Mouse (Mus musculus) limb, embryonic 11.5 days (tissue): ENCODE data around the gene Dip2a. TPM values are rescaled to one million over a fixed set of nuclear protein-coding genes. Genes with fewer than 3 reads are reported as not detected.

Experiments used
- ATAC-seq: fragments of 200-750 bp; cut with Nextera tagmentation; 2 replicates; pipeline ENCODE4 v1.8.0; 2017; ENCODE audit warnings: low read depth; ENCODE audit not compliant: insufficient number of reproducible peaks, low FRiP score, low TSS enrichment
- DNase-seq: peaks from one replicate; pipeline ENCODE4 v3.0.0-alpha.2; 2015; ENCODE audit warnings: low spot score
- H3K27ac ChIP-seq: fragments of 300-500 bp; sonication (generic); replicated peaks from 2 replicates; pipeline ENCODE4 v1.5.1; 2014; ENCODE audit warnings: low read depth, mild to moderate bottlenecking, low read length
- H3K27me3 ChIP-seq: fragments of 300-500 bp; sonication (generic); 2 replicates; pipeline ENCODE4 v1.6.1; 2014; ENCODE audit warnings: mild to moderate bottlenecking, low read length, mixed read lengths; ENCODE audit not compliant: control insufficient read depth, insufficient read depth
- H3K36me3 ChIP-seq: fragments of 300-500 bp; sonication (generic); 2 replicates; pipeline ENCODE4 v1.6.1; 2014; ENCODE audit warnings: mild to moderate bottlenecking, low read length, moderate library complexity, mixed read lengths; ENCODE audit not compliant: control insufficient read depth, insufficient read depth
- H3K4me1 ChIP-seq: fragments of 300-500 bp; sonication (generic); 2 replicates; pipeline ENCODE4 v1.6.1; 2014; ENCODE audit warnings: low read length, mixed read lengths; ENCODE audit not compliant: control insufficient read depth, insufficient read depth
- H3K4me2 ChIP-seq: fragments of 300-500 bp; sonication (generic); 2 replicates; pipeline ENCODE4 v1.6.1; 2014; ENCODE audit warnings: low read depth, mild to moderate bottlenecking, moderate library complexity; ENCODE audit not compliant: severe bottlenecking
- H3K4me3 ChIP-seq: fragments of 300-500 bp; sonication (generic); 2 replicates; pipeline ENCODE4 v1.5.1; 2014; ENCODE audit warnings: low read depth, low read length
- H3K9ac ChIP-seq: fragments of 300-500 bp; sonication (generic); 2 replicates; pipeline ENCODE4 v1.6.1; 2014; ENCODE audit warnings: mild to moderate bottlenecking, low read length
- H3K9me3 ChIP-seq: fragments of 300-500 bp; sonication (generic); 2 replicates; pipeline ENCODE4 v1.6.1; 2016; ENCODE audit warnings: low read length; ENCODE audit not compliant: control insufficient read depth
- whole genome bisulfite sequencing: fragments of 180-500 bp; shearing (Covaris S2); extraction: QIAGEN DNeasy Blood & Tissue Kit; methylation state at CpG from one replicate; pipeline ENCODE4 v1.1.7; 2014; 5-methylcytosine and 5-hydroxymethylcytosine counted together
- polyA plus RNA-seq: library from polyadenylated mRNA; unstranded; fragments of >200 nt; fragmentation: Nextera tagmentation; extraction: Ambion mirVana; gene quantifications from 2 replicates; pipeline ENCODE4 v1.2.1, GENCODE M21; 2014

Gene Dip2a
- polyA plus RNA-seq, result 4.5 and 5.2 TPM in 2 replicates

DNA sequence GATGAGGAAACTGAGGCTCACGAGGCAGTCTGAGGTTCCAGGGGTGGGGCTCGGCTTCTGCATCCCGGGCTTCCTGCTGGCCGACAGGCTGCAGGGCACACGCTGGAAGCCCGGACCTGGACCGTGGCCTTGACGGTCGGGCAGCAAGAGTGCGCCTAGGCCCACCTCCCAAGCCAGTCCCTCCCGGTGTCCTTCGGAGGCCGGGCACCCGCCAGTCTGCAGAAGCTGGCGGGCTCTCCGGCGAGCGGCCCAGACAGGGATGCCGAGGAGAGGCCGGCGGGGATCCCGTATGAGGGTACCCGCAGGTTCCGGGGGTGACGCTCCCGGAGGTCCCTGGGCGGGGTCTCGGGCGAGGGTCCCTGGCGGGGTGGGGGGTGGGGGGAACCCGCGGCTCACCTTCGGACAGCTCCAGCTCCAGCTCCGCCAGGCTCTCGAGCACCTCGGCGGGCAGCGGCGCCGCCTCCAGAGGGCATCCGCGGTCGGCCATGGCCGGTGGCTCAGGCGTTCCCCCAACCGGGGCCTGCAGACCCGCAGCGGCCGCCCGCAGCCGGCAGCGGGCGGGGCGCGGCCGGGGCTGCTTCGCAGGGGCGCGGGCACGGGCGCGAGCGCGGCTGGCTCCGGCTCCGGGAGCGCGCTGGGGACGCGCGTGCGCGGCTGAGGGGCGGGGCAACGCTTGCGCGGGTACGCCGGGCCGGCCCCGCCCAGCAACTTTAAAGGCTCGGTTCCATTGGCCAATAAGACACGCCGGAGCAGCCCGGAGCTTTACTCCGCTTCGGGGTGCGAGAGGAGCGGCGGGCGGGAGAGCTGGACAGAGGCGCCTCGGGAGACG lies at the start of gene Dip2a:
Dip2a (minus strand) TSS at position 581 of the 829 bp plus-strand sequence.
- WGBS, result under 1% methylated on average over 87 of the region's 94 CpGs
- peak; percentile 89 for ATAC-seq
- 0 out of 2 replicates have a peak, but pooled peaks cover 9% of the 10 kb centered on the region for H3K4me1 ChIP-seq
- peak within 1 kb of the TSS; percentile 81; the same call in 1 of the 2 replicates for H3K27ac ChIP-seq
- peak within 1 kb of the TSS; percentile 81 for H3K4me2 ChIP-seq
- H3K27me3 ChIP-seq, result no peaks in the 10 kb centered on the region
- peak within 1 kb of the TSS; percentile 85 for H3K4me3 ChIP-seq
- H3K36me3 ChIP-seq, result peaks cover under 1% of the 10 kb centered on the region; the same call in 1 of the 2 replicates
- peak within 1 kb of the TSS; percentile 83 for H3K9ac ChIP-seq
- DNase-seq, result peak; percentile 95
- no peaks in the 10 kb centered on the region for H3K9me3 ChIP-seq

- Histone ChIP-seq H3K4me3 (no peak overlapping the region), H3K4me1 (no peaks in the 10 kb centered on the region), H3K4me2 (no peak overlapping the region), H3K27me3 (no peaks in the 10 kb centered on the region), H3K27ac (no peak overlapping the region), H3K9ac (no peak overlapping the region), H3K9me3 (no peaks in the 10 kb centered on the region), H3K36me3 (peaks cover 22% of the 10 kb centered on the region)
- ATAC-seq, result no peak
- no peak for DNase-seq
- WGBS, result 96% methylated on average over 12 of the region's 12 CpGs
Measured at GRCm38 (mm10) chr10:76392596-76392995, 47.5 kb upstream of the Dip2a start.

DNA sequence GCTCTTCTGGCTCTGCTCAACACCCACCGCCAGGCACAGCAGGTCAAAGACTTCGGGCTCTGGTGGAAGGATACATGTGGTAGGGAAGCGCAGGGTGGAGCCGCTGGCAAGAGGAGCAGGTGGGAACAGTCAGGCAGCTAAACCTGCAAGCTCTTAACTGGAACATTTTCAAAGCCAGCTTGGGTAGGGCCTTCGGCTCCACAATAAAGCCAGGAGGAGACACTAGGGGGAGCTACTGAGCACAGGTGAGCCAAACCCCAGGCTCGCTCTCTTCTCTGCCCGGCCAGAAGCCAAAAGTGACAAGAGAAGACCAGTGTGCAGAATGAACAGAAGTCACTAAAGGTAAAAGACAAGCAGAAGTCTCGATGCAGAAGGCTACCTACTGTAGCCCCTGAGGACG lies 46.7 kb upstream of the Dip2a start:
- ATAC-seq (no peak), DNase-seq (peak; percentile 65)
- no peak overlapping the region for H3K27ac ChIP-seq
- H3K27me3 ChIP-seq, result no peaks in the 10 kb centered on the region
- no peak overlapping the region for H3K4me3 ChIP-seq
- H3K4me1 ChIP-seq, result no peaks in the 10 kb centered on the region
- H3K4me2 ChIP-seq, result no peak overlapping the region
- H3K9me3 ChIP-seq, result no peaks in the 10 kb centered on the region
- no peak overlapping the region for H3K9ac ChIP-seq
- WGBS, result 86% methylated on average over 9 of the region's 9 CpGs
- peaks cover 21% of the 10 kb centered on the region for H3K36me3 ChIP-seq

DNA sequence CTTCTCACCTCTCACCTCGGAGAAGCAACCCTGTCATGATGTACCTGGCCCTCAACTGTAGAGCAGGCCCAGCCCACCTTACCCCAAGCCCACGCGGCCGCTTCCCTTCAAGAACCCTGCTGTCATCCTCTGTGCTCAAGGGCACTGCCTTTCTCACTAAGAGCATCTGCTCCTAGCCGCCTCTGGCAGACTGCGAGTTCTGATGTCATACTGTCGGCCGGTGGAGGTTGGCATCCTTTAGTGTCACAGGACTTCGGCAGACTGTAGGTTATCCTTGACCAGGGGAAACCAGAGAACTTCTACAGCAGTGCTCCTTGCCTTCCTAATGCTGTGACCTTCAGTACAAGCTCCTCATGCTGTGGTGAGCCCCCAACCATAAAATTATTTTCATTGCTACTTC lies 46.1 kb upstream of the Dip2a start:
- WGBS, result 90% methylated on average over 9 of the region's 9 CpGs

GRCm38 (mm10) chr10:76374981-76375380 lies 29.9 kb upstream of the Dip2a start:
- no peak for ATAC-seq
- Histone ChIP-seq H3K36me3 (peaks cover 22% of the 10 kb centered on the region), H3K27ac (no peak overlapping the region), H3K4me2 (no peak overlapping the region), H3K9ac (no peak overlapping the region), H3K4me3 (no peak overlapping the region), H3K27me3 (no peaks in the 10 kb centered on the region), H3K4me1 (no peaks in the 10 kb centered on the region), H3K9me3 (no peaks in the 10 kb centered on the region)
- DNase-seq, result no peak
- 94% methylated on average over 18 of the region's 18 CpGs for whole genome bisulfite sequencing

More for the DNA sequence above, 46.1 kb upstream of the Dip2a start:
- Histone ChIP-seq H3K9ac (no peak overlapping the region), H3K9me3 (no peaks in the 10 kb centered on the region), H3K4me1 (no peaks in the 10 kb centered on the region), H3K27ac (no peak overlapping the region), H3K27me3 (no peaks in the 10 kb centered on the region), H3K4me3 (no peak overlapping the region), H3K4me2 (no peak overlapping the region), H3K36me3 (peaks cover 19% of the 10 kb centered on the region)
- no peak for DNase-seq
- ATAC-seq, result no peak

DNA sequence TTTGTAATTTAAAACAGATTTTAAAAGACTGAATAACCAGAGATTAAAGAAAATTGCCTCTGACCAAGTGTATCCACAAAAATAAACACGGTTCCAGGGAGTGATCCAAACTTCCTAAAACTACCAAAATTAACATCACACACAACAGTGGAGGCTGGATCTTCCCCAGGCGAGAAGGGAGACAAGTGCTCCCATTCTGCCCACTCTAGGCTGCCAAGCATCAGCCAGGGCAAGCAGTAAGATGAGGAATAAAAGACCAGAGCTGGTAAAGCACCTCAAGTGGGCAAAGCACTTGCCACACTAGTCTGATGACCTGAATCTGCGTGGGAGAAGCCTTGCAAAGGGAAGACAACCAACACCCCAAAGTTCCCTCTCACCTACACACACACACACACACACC lies 26.6 kb upstream of the Dip2a start:
- 78% methylated on average over 3 of the region's 3 CpGs for WGBS
- no peaks in the 10 kb centered on the region for H3K9me3 ChIP-seq
- no peaks in the 10 kb centered on the region for H3K27me3 ChIP-seq
- ATAC-seq (no peak), DNase-seq (no peak)
- no peak overlapping the region for H3K27ac ChIP-seq
- H3K4me3 ChIP-seq, result no peak overlapping the region
- no peaks in the 10 kb centered on the region for H3K4me1 ChIP-seq
- H3K36me3 ChIP-seq, result peaks cover 20% of the 10 kb centered on the region; the same call in 1 of the 2 replicates
- H3K9ac ChIP-seq, result no peak overlapping the region
- H3K4me2 ChIP-seq, result no peak overlapping the region

- ATAC-seq (no peak), DNase-seq (no peak)
- 93% methylated on average over 13 of the region's 13 CpGs for WGBS
- Histone ChIP-seq H3K27me3 (no peaks in the 10 kb centered on the region), H3K27ac (no peak overlapping the region), H3K9ac (no peak overlapping the region), H3K4me2 (no peak overlapping the region), H3K9me3 (no peaks in the 10 kb centered on the region), H3K4me1 (no peaks in the 10 kb centered on the region), H3K4me3 (no peak overlapping the region), H3K36me3 (peaks cover 20% of the 10 kb centered on the region; the same call in 1 of the 2 replicates)
Measured at GRCm38 (mm10) chr10:76368766-76369165, 23.7 kb upstream of the Dip2a start.

- peaks cover 14% of the 10 kb centered on the region; the same call in 1 of the 2 replicates for H3K36me3 ChIP-seq
- H3K9me3 ChIP-seq, result no peaks in the 10 kb centered on the region
- no peaks in the 10 kb centered on the region for H3K27me3 ChIP-seq
- H3K4me2 ChIP-seq, result no peak overlapping the region
- no peaks in the 10 kb centered on the region for H3K4me1 ChIP-seq
- DNase-seq, result no peak
- no peak for ATAC-seq
- WGBS, result 87% methylated on average over 3 of the region's 3 CpGs
- no peak overlapping the region for H3K4me3 ChIP-seq
- H3K27ac ChIP-seq, result no peak overlapping the region
- H3K9ac ChIP-seq, result no peak overlapping the region
Measured at GRCm38 (mm10) chr10:76363233-76363632, 18.1 kb upstream of the Dip2a start.
